Mouse (Mus musculus): Measurements from ENCODE around the gene Ripor3.
A peak's percentile ranks its signal among the peaks of the same experiment; 100 is the strongest.

Ripor3 gene

GRCm38 (mm10) chr2:167984946-167985345 is 25.5 kb downstream of the Ripor3 start:
- peak; percentile 57 for DNase-seq

- no peak for DNase-seq
Observed at GRCm38 (mm10) chr2:167984371-167984770, 26.0 kb downstream of the Ripor3 start.

GRCm38 (mm10) chr2:167982646-167983045 is 27.8 kb downstream of the Ripor3 start:
- DNase-seq, result no peak

DNA sequence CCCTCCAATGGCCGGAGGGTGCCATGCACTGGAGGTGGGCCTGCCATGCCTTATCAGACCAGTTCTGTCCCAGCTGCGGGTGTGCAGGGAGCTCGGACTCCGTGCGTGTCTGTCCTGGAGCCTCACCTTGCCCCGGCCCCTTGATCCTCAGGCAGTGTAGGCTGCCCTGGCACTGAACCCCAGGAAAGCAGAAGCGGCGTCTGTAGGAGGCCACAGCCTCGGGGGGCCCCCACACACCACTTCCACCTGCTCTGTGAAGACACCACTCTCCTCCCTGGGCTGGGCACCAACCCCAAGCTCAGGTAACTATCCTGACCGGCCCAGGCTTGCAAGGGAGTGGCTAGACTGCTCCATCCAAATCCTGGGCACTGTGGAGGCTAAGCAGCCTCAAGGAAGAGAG is 30.0 kb downstream of the Ripor3 start:
- DNase-seq, result no peak

DNA sequence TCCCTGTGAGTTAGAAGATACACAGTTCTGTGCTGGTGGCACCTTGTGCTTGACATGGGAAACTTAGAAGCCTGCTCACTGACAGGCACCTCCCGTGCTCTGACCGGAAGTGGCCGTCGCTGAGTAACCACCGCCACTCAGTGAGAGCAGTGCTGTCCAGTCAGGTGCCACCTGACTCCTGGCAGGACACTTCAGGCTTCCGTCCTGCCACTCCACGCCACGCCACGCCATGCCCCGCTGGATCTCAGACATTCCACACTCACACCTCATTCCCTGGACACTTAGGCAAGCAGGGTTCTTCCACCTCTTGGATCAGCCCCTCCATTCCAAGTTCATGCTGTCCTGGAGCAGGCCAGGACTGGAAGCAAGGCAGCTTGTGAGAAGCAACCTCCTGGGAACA is 32.1 kb downstream of the Ripor3 start:
- DNase-seq, result no peak

DNA sequence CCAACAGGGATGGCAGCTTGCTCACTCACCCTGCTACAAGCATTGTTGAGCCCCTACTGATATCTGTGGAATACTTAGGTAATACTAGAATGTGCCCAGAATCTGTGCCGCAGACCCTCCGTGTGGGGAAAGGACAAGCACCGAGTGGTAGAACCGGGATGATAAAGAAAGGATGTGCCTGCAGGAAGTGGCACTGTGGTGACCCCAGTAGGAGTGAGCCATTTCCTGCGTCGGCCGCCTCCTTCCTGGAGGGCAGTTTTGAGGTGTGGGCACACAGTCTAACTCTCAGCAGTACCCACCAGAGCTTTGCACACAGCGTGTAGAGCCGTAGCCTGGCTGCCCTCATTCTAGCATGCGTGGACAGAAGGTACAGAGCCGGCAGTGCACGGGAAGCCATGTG is 34.7 kb downstream of the Ripor3 start:
- no peak for DNase-seq

GRCm38 (mm10) chr2:167972809-167973208 is 37.6 kb downstream of the Ripor3 start:
- DNase-seq, result no peak

DNA sequence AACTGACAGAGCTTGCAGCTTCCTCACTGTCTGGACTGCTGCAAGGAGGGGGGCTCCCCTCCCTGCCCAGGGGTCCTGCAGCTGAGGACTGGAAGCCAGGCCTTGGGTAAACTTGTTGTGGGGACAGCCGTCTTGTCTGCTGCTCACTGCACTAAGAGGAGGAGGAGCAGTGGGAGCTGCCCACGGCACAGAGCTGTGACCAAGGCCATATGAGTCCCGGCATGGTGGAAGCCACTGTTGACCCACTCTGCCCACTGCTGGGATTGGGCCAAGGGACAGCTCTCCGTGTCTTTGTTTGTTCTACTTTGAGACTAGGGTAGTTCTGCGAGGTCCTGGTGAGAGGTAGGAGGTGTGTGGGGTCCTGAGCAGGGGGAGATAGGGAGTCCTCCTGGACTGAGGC is 38.3 kb downstream of the Ripor3 start:
- no peak for DNase-seq

GRCm38 (mm10) chr2:167969851-167970541 is 40.4 kb downstream of the Ripor3 start:
- DNase-seq, result no peak

- no peak for DNase-seq
Observed at GRCm38 (mm10) chr2:167968504-167968903, 41.9 kb downstream of the Ripor3 start.

DNA sequence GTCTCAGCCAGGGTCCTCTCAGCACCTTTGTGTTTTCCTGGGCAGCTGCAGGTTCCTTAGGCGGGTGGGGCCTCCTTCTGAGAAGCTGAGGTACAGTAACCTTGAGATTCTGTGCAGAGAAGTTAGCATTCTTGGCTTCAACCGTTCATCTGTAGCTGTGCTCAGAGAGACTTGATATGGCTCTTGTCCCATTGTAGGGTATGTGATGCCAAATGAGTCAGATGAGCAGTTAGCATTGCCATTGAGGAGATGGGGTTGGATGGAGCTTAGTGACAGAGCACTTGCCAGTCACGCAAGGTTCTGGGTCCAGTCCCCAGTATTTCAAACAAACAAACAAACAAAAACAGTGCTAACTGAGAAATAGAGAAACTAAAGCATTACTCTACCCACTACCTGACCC is 44.5 kb downstream of the Ripor3 start:
- no peak for DNase-seq

DNA sequence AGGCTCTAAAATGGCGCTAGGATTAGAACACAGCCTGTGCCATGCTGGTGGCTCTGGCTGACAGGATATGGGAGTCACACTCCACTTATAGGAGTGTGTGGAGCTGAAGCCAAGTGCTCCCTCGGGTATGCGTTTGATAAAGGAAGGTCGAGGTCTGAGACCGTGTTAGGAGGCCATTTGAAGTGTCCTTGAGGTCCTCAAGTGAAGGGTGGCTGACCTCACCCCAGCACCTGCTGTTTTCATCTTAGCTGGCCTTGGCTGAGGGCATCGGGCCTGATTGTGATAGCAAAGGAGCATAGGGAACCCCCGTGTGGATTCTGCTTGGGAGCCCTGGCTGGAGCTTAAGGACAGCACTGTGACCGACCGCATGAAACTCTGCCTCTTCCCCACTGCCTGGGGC is 46.1 kb downstream of the Ripor3 start:
- DNase-seq, result no peak

DNA sequence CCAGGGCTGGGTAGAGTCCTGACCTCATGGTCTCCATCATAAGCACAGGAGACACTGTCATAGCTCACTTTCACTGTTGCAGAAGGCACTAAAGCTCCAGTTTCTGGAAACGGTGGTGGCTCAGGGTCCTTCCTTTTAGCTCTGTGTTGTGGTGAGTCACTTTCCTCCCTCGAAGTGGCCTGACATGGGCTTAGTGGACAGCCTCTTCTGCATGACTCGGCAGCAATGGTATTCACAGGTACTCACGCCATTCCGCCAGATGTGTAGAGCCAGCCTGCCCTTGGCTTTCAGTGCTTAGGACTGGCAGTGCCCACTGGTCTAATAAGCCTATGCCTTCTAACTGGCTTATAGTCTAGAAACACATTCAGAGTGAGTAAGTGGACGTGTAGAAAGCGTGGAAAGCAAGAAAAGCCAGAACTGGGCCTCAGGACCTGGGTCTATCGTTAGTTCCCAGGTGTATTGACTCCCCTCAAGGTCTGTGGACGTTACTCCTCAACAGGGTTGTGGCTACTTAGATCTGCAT is 46.6 kb downstream of the Ripor3 start:
- no peak for DNase-seq

- no peak for DNase-seq
Observed at GRCm38 (mm10) chr2:167963176-167963575, 47.2 kb downstream of the Ripor3 start.

- DNase-seq, result peak; percentile 51
Observed at GRCm38 (mm10) chr2:167962347-167962746, 48.1 kb downstream of the Ripor3 start.

GRCm38 (mm10) chr2:167960584-167960983 is 49.8 kb downstream of the Ripor3 start:
- no peak for DNase-seq

DNA sequence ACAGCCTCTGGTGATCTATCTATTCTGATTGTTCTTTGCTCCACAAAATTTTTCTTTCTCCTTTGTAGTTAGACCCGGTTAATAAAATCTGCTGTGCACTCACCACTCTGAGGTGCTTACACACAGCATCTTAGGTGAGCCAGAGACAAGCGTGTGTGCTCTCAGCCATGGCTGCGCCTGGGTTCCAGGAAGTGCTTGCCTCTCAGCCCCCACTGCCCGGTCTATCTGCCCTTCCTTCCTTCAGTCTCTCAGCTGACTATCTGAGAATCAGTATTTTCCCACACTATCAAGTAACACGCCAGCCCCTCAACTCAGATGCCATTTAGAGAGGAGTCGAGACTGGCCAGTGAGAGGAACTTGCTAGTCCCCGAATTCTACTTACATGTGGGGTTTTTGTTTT is 50.4 kb downstream of the Ripor3 start:
- peak; percentile 27 for DNase-seq

- peak; percentile 75 for DNase-seq
Observed at GRCm38 (mm10) chr2:167959384-167959911, 51.0 kb downstream of the Ripor3 start.

DNA sequence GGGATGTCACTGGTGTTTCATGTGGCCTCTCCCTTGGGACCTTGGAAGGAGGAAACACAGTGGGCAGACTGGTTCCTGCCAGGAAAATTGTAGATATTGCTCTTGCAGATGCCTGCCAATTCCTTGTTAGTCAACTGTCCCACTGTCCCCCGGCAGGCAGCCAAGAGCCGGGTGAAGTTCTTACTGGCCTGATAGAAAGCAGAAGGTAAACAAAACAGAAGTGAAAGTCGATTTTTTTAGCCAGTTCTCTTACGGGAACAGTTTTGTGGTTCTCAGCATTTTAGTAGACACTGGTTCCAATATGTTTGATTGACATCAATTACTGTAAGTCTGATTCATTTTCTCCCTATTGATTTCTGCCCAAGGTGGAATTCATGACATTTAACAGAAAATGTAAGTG is 51.6 kb downstream of the Ripor3 start:
- peak; percentile 93 for DNase-seq

DNA sequence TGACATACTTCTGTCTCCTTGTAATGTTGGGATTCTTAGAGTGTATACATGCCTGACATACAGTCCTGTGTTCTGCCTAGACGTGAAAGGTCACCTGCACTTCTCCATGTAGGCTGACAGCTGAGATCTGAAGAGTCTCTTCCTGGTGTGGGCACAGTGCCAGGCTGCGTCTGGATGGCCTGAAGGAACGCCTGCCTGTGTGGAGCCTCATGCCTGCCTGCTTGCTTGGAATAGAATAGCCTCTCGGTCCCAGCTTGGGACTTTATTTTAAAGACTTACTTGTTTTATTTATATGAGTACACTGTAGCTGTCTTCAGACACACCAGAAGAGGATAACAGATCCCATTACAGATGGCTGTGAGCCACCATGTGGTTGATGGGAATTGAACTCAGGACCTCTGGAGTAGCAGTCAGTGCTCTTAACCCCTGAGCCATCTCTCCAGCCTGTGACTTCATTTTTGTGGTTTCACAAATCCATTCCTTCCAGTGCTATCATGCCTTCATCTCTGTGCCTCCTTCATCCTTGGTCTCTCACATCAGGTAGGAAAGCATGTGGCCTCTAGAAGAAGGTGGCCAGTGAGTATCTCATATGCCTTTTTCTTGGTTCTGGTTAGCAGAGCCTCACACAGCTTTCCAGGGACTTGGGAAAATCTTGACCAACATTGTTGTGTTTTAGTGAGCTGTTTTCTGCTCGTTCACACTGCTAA is 52.2 kb downstream of the Ripor3 start:
- peak; percentile 56 for DNase-seq

DNA sequence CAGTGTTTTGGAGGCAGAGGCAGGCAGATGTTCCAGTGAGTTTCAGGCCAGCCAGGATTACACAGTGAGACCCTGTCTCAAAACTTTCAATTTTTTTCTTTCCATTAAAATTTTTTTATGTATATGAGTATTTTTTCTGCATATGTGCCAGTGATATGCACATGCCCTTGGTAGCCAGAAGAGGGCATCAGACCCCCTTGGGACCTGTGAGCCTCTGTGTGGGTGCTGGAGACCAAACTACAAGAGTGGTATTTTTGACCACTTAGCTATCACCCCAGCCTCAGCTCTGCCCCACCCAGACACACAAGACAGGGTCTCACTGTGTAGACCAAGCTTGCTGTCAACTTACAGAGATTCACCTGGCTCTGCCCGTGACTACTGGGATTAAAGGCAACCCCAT is 52.9 kb downstream of the Ripor3 start:
- DNase-seq, result no peak

GRCm38 (mm10) chr2:167954928-167955327 is 55.5 kb downstream of the Ripor3 start:
- DNase-seq, result no peak

- no peak for DNase-seq
Observed at GRCm38 (mm10) chr2:167953819-167954218, 56.6 kb downstream of the Ripor3 start.

All from kidney, adult 9 months (tissue).